Mouse (Mus musculus) liver, adult 10 weeks (tissue): ENCODE results near the gene Vmn2r112. TPM values are rescaled to one million over a fixed set of nuclear protein-coding genes. Genes with fewer than 3 reads are reported as not detected.

ENCODE experiments used
- polyA plus RNA-seq: library from polyadenylated mRNA; stranded (reverse); fragments of 350-450 nt; fragmentation: Illumina TruSeq; extraction: RNeasy Lipid Tissue Mini Kit (QIAGEN cat#74804); gene quantifications from one replicate; pipeline ENCODE4 v1.2.3, GENCODE M21; 2014; ENCODE audit warnings: low read depth, low replicate concordance

Vmn2r112 gene
- not detected for polyA plus RNA-seq

GRCm38 (mm10) chr17:22600651-22601050 lies at the start of gene Vmn2r112:
TSS of gene Vmn2r112 (plus strand) at chr17:22600951.

GRCm38 (mm10) chr17:22573382-22573781 lies 27.4 kb upstream of the Vmn2r112 start, which contains the start of gene Vmn2r111:
TSS of gene Vmn2r111 (minus strand) at chr17:22573482.

Other genes starting within 250 kb of the Vmn2r112 start
- 23.1 TPM for gene Zfp944, start 239.6 kb upstream of the Vmn2r112 start, polyA plus RNA-seq
- gene Zfp758, start 239.5 kb upstream of the Vmn2r112 start, polyA plus RNA-seq = 21.3 TPM
- gene Zfp946, start 176.7 kb upstream of the Vmn2r112 start, polyA plus RNA-seq = 54.2 TPM
- not detected for gene Vmn2r111, start 27.5 kb upstream of the Vmn2r112 start, polyA plus RNA-seq